Mouse (Mus musculus) c-Kit-positive CD71-positive TER-119-positive erythroid progenitor cells, embryonic 14.5 days (primary cell): ENCODE data around the gene Sec16a.
A peak's percentile ranks its signal among the peaks of the same experiment; 100 is the strongest.

Source experiments
- DNase-seq: peaks from one replicate; pipeline ENCODE4 v3.0.0-alpha.2; 2013; ENCODE audit warnings: low spot score

Sec16a gene

DNA sequence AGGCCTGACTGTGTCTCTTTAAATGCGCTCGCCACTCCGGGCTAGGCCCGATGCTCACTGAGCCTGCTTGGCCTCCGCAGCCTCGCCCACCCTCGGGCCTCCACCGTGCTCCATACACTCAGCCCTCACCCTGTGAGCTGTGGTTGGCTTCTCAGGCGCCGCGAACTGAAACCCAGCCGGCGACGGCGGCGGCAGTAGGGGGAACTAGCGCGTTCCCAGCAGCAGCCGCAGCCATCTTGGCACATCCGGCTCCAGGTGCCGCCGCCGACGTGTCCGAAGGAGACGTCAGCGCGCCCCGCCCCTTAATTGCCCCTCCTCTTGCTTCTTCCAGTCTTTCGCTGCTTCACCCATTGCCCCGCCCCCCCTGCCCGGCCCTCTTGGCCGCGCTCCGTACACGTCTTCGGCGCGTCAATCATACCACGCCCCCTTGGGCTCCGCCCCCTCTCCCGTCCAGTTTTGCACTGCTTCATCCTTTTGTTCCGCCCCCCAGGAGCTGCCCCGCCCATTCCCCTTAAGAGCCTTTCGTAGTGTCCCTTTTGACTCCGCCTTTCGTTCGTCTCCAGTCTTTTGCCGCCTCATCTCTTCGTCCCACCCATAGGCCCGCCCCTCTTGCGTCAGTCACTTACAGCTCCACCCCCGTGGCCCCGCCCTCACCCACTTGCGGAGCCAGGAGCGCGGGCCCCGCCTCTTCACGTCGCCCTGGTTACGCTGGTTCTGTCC, at the start of gene Sec16a:
Gene Sec16a (minus strand): TSS at position 271 of the 720 bp plus-strand sequence.
- peak; percentile 100 for DNase-seq

DNA sequence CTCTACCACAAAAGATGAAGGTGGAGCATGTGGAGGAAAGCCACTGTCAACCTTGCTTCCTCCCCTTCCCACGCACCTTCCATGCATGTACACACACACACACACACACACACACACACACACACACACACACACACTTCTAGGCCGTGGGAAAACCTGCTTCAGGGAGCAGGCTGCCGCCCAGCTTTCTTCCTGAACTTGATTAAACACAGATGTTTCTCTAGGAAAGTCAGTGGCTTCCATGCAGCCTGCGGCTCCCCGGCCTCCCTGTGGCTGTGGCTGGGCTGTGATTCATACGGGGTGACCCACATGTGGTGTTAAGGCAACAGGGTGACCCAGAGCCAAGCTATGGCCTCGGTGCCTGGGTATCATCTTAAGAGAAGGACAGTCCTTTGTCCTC, 49.4 kb upstream of the Sec16a start:
- no peak for DNase-seq

GRCm38 (mm10) chr2:26493021-26493781, 48.2 kb upstream of the Sec16a start:
- DNase-seq: no peak

GRCm38 (mm10) chr2:26490760-26491301, 45.8 kb upstream of the Sec16a start:
- DNase-seq: no peak

DNA sequence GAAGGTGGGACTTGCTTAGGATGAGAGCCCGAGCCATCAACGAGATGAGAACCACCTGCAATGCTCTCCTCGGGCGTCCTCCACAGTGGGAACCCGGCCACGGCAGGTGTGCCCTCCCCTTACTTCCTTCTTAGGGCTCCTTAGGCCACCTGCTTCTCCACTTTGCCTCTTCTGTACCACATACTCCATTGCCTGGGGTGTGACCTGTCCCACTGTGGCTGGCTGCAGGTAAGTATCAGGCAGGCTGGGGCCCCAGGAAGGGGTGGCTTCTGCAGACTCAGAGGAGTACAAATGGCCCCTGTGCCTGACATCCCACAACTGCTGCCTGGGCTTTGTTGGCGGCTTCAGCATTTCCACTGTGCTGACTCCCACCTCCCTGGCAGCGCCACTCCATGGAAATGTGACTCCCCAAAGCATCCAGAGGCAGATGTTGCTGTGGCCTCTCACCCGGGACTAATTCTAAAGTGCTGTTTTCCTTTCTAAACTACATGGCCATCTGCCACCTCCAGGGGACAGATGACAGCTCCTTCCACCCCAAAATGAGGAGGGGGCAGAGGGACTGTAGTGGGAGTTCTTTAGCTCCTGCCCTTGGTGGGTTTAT, 43.6 kb upstream of the Sec16a start:
- no peak for DNase-seq

DNA sequence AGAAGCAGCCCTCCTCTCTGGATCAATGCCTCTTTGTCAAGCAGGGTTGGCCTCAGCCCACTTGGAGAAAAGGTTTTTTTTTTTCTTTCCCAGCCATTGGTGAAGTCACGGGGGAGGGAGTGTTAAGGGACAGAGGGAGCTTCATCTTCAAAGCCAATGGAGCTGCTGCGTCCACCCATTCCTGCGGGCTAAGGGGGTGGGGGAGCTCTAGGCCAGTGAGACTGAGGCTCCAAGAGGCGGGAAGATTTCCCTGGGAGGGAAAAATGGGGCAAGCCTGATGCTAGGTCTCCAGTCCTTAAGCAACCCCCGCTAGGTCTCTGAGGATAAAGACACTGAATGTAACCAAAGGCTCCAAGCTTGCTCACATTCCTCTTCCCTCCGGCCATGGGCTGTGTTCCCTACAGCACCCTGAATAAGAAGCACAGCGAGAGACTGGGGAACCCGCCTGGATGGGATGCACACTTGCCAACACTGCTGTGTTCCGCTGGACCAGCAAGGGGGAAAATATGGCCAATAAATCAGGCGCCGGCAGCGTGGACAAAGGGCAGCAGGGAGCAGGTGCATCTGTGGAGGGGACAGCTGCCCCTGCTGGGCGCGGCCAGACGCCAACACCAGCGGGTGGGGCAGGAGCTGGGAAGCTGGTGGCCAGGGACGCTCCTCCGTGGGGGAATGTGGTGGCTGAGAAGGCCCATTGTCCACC, 42.5 kb upstream of the Sec16a start:
- no peak for DNase-seq

DNA sequence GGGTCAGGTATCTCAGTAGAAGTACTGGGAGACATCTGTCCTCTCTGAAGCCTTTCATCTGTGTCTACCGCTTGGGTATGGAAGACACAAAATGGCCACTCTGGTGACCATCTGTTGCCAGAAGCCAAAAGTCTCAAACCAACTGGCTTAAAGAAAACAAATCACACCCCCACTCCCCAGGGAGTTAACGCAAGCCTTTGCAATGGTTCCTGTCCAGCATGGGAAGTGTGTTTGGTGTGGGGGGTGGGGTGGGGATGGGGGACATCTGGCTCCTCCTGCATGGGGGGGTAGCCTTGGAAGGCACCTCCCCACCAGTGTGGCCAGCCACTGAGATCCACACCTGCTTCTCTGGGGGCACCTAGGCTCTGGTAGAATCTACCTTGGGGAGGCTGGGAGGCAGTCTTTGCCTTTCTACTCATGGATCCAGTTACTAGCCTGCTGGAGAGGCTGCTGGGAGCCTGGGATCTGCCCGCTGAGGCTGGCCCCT, 41.9 kb upstream of the Sec16a start:
- no peak for DNase-seq

- no peak for DNase-seq
Measured at GRCm38 (mm10) chr2:26486264-26486810, 41.3 kb upstream of the Sec16a start.

GRCm38 (mm10) chr2:26485710-26486109, 40.7 kb upstream of the Sec16a start:
- no peak for DNase-seq

DNA sequence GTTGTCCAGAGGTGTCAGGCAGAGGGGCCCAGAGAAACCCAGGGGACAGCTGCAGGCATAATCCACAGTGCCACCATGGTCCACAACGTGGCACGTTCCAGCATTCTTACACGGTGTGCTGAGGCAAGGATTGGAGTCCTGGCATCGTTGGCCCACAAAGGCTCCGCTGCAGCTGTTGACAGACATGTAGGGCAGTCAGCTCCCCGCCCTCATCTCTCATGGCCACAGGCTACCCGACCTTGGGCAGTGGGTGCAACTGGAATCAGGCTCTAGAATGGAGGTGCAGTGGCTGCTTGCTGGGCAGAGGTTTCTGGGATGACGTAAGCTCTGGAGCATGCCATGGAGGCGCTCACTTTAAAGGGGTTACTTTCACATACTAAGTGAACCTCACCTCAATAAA, 40.3 kb upstream of the Sec16a start:
- no peak for DNase-seq

DNA sequence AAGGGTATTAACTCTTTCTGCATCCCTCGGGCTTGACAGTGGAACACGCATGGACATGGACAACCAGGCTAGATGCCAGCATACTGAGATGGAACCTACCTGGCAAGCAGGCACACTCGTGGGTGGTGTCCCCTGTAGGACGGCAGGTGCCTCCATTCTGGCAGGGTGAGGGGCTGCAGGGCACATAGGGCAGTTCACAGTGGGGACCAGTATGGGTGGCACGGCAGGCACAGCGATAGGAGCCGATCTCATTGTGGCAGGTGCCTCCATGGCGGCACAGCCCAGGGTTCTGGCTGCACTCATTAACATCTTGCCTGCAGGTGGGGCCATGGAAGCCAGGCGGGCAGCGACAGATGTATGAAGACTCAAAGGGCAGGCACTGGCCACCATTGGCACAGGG, 39.2 kb upstream of the Sec16a start:
- DNase-seq: no peak

DNA sequence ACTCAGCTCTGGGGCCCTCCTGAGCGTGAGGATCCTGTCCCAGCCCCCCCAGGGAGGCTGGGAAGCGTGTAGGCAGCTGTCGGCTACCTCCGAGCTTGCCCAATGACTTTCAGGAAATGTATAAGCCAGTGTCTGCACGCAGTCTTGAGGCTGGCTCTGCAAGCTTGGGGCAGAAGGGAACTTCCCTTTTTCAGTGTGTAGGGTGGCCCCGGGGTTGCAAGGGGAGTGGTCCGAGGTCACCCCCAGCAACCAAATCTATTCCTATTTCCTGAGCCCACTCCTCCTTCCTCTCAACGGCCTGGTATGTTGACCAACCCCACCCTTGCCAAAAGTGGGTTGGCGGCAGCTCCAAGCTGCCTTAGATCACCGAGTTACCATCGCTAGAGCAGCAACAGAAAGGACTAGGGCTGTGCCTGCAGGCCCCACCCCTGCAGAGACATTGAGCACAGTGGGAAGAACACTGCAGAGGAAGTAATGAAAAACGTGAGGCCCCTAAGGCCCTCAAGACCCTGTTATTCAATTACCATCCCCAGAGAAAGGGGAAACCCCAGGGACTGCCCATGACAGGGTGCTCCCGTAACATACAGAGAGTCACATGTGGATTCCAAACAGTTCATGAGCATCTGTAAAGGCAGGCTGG, 38.3 kb upstream of the Sec16a start:
- DNase-seq: no peak

GRCm38 (mm10) chr2:26482824-26483223, 37.8 kb upstream of the Sec16a start:
- DNase-seq: no peak

DNA sequence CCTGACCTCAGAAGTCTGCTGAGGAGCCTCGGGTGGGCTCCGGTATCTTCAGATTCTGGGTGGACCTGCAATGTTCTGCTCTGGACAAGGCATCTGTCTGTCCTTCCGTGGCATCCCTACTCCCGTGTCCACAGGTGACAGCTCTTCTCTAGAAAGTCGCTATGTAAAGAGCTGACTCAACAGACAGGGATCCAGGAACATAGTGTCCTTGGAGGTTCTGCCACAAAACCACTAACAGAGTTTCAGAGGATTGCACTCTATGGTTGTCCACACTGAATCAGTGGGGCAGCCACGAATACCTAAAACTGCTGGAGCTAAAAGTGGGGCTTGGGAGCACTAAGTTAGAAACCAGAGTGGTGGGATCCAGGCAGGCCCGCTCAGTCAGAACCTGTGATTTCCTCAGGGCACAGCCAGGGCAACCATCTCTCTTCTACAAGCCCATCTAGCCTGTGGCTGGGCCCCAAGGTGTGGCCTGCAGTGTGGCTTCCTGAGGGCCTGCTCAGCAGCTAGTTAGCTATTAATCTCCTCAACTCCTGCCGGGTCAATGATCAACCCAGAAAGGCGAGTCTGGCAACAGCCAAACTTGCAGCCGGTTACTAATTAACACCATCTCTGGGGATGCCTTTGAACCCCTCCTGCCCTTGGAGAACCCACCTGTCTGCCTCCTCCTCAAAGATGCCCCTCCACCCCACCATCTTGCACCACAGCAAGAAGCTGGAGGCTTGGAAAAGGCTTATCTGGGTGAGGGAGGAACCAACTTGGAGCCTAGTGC, 36.9 kb upstream of the Sec16a start:
- no peak for DNase-seq

- DNase-seq: no peak
Measured at GRCm38 (mm10) chr2:26480911-26481310, 35.9 kb upstream of the Sec16a start.

- no peak for DNase-seq
Measured at GRCm38 (mm10) chr2:26478685-26479205, 33.7 kb upstream of the Sec16a start.

DNA sequence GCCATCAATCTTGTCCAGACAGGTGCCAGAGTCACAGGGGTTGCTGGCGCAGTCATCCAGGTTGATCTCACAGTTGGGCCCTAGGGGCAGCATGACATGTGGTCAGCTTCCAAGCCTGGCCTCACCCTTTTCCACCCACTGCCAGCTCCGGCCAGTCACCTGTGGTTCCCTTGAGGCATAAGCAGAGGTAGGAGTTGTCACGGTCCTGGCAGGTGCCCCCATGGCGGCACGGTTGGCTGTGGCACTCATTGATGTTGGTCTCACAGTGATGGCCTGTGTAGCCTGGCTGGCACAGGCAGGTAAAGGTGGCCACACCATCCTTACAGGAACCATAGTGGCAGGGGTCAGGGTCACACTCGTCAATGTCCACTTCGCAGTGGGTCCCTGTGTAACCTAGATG, 32.9 kb upstream of the Sec16a start:
- DNase-seq: no peak

- DNase-seq: no peak
Measured at GRCm38 (mm10) chr2:26475505-26476430, 30.8 kb upstream of the Sec16a start.
